Mouse (Mus musculus) brain, embryonic 14.5 days (tissue): Measurements from ENCODE around the gene Gm17428.

Experiments used
- CTCF ChIP-seq: fragments of 200-500 bp; IDR thresholded peaks from 2 replicates; pipeline ENCODE4 v1.5.1; 2012; ENCODE audit warnings: inconsistent platforms, mild to moderate bottlenecking, moderate library complexity, borderline replicate concordance; ENCODE audit not compliant: insufficient read depth, insufficient read length; ENCODE audit errors: extremely low read depth
- POLR2A ChIP-seq: fragments of 200-500 bp; IDR thresholded peaks from 2 replicates; pipeline ENCODE4 v1.6.1; 2012; ENCODE audit warnings: mild to moderate bottlenecking, inconsistent platforms, borderline replicate concordance; ENCODE audit not compliant: poor library complexity, insufficient read depth, insufficient read length, severe bottlenecking; ENCODE audit errors: extremely low read depth

- TF ChIP-seq CTCF: no peak
- no peak for TF ChIP-seq POLR2A
These were observed 44.0 kb upstream of the Gm17428 start, which contains the start of gene Il25 for GRCm38 (mm10) chr14:54932645-54933150.
